Mouse (Mus musculus) midbrain, embryonic 14.5 days (tissue): ENCODE data around the gene M1ap. TPM values are rescaled to one million over a fixed set of nuclear protein-coding genes. Genes with fewer than 3 reads are reported as not detected.
A peak's percentile ranks its signal among the peaks of the same experiment; 100 is the strongest.

Source experiments
- ATAC-seq: fragments of 200-750 bp; cut with Nextera tagmentation; 2 replicates; pipeline ENCODE4 v1.8.0; 2017; ENCODE audit warnings: moderate number of reproducible peaks, moderate library complexity; ENCODE audit not compliant: low FRiP score, low TSS enrichment
- DNase-seq: peaks from one replicate; pipeline ENCODE4 v3.0.0-alpha.2; 2015
- H3K27ac ChIP-seq: fragments of 300-500 bp; sonication (generic); replicated peaks from 2 replicates; pipeline ENCODE4 v1.5.1; 2014; ENCODE audit warnings: mild to moderate bottlenecking, low read depth, low read length, moderate library complexity
- H3K27me3 ChIP-seq: fragments of 300-500 bp; sonication (generic); 2 replicates; pipeline ENCODE4 v1.6.1; 2014; ENCODE audit warnings: low read length, control low read depth, mixed read lengths; ENCODE audit not compliant: control insufficient read depth, insufficient read depth
- H3K36me3 ChIP-seq: fragments of 300-500 bp; sonication (generic); 2 replicates; pipeline ENCODE4 v1.6.1; 2014; ENCODE audit warnings: low read length, control low read depth; ENCODE audit not compliant: control insufficient read depth, insufficient read depth
- H3K4me1 ChIP-seq: fragments of 300-500 bp; sonication (generic); 2 replicates; pipeline ENCODE4 v1.6.1; 2014; ENCODE audit warnings: mild to moderate bottlenecking, antibody characterized with exemption, low read length, control low read depth; ENCODE audit not compliant: control insufficient read depth, insufficient read depth
- H3K4me2 ChIP-seq: fragments of 300-500 bp; sonication (generic); 2 replicates; pipeline ENCODE4 v1.6.1; 2014; ENCODE audit warnings: mild to moderate bottlenecking, low read length, moderate library complexity
- H3K4me3 ChIP-seq: fragments of 300-500 bp; sonication (generic); replicated peaks from 2 replicates; pipeline ENCODE4 v1.5.1; 2014; ENCODE audit warnings: low read depth, low read length
- H3K9ac ChIP-seq: fragments of 300-500 bp; sonication (generic); replicated peaks from 2 replicates; pipeline ENCODE4 v1.6.1; 2014; ENCODE audit warnings: mild to moderate bottlenecking, low read length, moderate library complexity
- H3K9me3 ChIP-seq: fragments of 300-500 bp; sonication (generic); 2 replicates; pipeline ENCODE4 v1.6.1; 2016; ENCODE audit warnings: low read length, control low read depth, mixed read lengths; ENCODE audit not compliant: control insufficient read depth
- WGBS: fragments of 180-500 bp; shearing (Covaris S2); extraction: QIAGEN DNeasy Blood & Tissue Kit; methylation state at CpG from one replicate; pipeline ENCODE4 v1.1.7; 2014; 5-methylcytosine and 5-hydroxymethylcytosine counted together
- polyA plus RNA-seq: library from polyadenylated mRNA; unstranded; fragments of >200 nt; fragmentation: Nextera tagmentation; extraction: Ambion mirVana; gene quantifications from 2 replicates; pipeline ENCODE4 v1.2.1, GENCODE M21; 2014

M1ap gene
- polyA plus RNA-seq, 1 experiment from 2014 or later = 0.28 TPM

- no peak overlapping the region for H3K4me3 ChIP-seq
- H3K9me3 ChIP-seq = no peaks in the 10 kb centered on the region
- ATAC-seq (no peak), DNase-seq (no peak)
- H3K4me2 ChIP-seq = no peak overlapping the region
- WGBS = 87% methylated on average over 28 of the region's 28 CpGs
- peaks cover 34% of the 10 kb centered on the region for H3K36me3 ChIP-seq
- H3K9ac ChIP-seq = no peak overlapping the region
- H3K27me3 ChIP-seq = no peaks in the 10 kb centered on the region
- no peak overlapping the region for H3K27ac ChIP-seq
- no peaks in the 10 kb centered on the region for H3K4me1 ChIP-seq
Observed at GRCm38 (mm10) chr6:82913336-82914247, 33.1 kb upstream of the M1ap start.

GRCm38 (mm10) chr6:82915889-82916288, 30.8 kb upstream of the M1ap start:
- 21% methylated on average over 3 of the region's 3 CpGs for WGBS

GRCm38 (mm10) chr6:82916459-82916858, 30.2 kb upstream of the M1ap start:
- Histone ChIP-seq H3K9me3 (no peaks in the 10 kb centered on the region), H3K4me1 (no peaks in the 10 kb centered on the region), H3K27ac (no peak overlapping the region), H3K27me3 (no peaks in the 10 kb centered on the region), H3K4me3 (no peak overlapping the region), H3K36me3 (peaks cover 42% of the 10 kb centered on the region), H3K9ac (no peak overlapping the region), H3K4me2 (no peak overlapping the region)
- 90% methylated on average over 4 of the region's 4 CpGs for WGBS
- ATAC-seq = no peak
- no peak for DNase-seq

More at GRCm38 (mm10) chr6:82915889-82916288, 30.8 kb upstream of the M1ap start:
- Histone ChIP-seq H3K4me3 (no peak overlapping the region), H3K9ac (no peak overlapping the region), H3K4me1 (no peaks in the 10 kb centered on the region), H3K4me2 (no peak overlapping the region), H3K27ac (no peak overlapping the region), H3K9me3 (no peaks in the 10 kb centered on the region), H3K36me3 (peaks cover 42% of the 10 kb centered on the region), H3K27me3 (no peaks in the 10 kb centered on the region)
- ATAC-seq (no peak), DNase-seq (peak; percentile 67)

- Histone ChIP-seq H3K27ac (no peak overlapping the region; the same call in 1 of the 2 replicates), H3K4me3 (no peak overlapping the region), H3K36me3 (peaks cover 42% of the 10 kb centered on the region), H3K9ac (no peak overlapping the region), H3K4me2 (no peak overlapping the region), H3K9me3 (no peaks in the 10 kb centered on the region), H3K27me3 (no peaks in the 10 kb centered on the region), H3K4me1 (no peaks in the 10 kb centered on the region)
- WGBS = 77% methylated on average over 26 of the region's 26 CpGs
- DNase-seq (peak; percentile 13), ATAC-seq (peak; percentile 29; the same call in 1 of the 2 replicates)
Observed at GRCm38 (mm10) chr6:82917076-82917777, 29.5 kb upstream of the M1ap start.

GRCm38 (mm10) chr6:82917778-82918129, 28.9 kb upstream of the M1ap start:
- H3K9ac ChIP-seq = no peak overlapping the region
- no peak overlapping the region for H3K4me3 ChIP-seq
- H3K36me3 ChIP-seq = peaks cover 42% of the 10 kb centered on the region
- H3K9me3 ChIP-seq = no peaks in the 10 kb centered on the region
- peak; percentile 73 for DNase-seq
- no peaks in the 10 kb centered on the region for H3K27me3 ChIP-seq
- ATAC-seq = peak; percentile 46; the same call in 1 of the 2 replicates
- H3K4me2 ChIP-seq = no peak overlapping the region
- WGBS = 19% methylated on average over 8 of the region's 8 CpGs
- H3K4me1 ChIP-seq = no peaks in the 10 kb centered on the region
- no peak overlapping the region for H3K27ac ChIP-seq

- Histone ChIP-seq H3K4me2 (no peak overlapping the region), H3K9ac (no peak overlapping the region), H3K36me3 (peaks cover 42% of the 10 kb centered on the region), H3K27me3 (no peaks in the 10 kb centered on the region), H3K4me1 (no peaks in the 10 kb centered on the region), H3K27ac (no peak overlapping the region), H3K9me3 (no peaks in the 10 kb centered on the region), H3K4me3 (no peak overlapping the region)
- DNase-seq (no peak), ATAC-seq (no peak)
- 89% methylated on average over 14 of the region's 14 CpGs for WGBS
Observed at GRCm38 (mm10) chr6:82918371-82918770, 28.3 kb upstream of the M1ap start.

- WGBS = 58% methylated on average over 8 of the region's 8 CpGs
- no peak for DNase-seq
- Histone ChIP-seq H3K4me2 (no peak overlapping the region), H3K27me3 (no peaks in the 10 kb centered on the region), H3K4me3 (no peak overlapping the region), H3K27ac (no peak overlapping the region), H3K9me3 (no peaks in the 10 kb centered on the region), H3K36me3 (peaks cover 43% of the 10 kb centered on the region), H3K9ac (no peak overlapping the region), H3K4me1 (no peaks in the 10 kb centered on the region)
- no peak for ATAC-seq
Observed at GRCm38 (mm10) chr6:82919520-82919919, 27.2 kb upstream of the M1ap start.

- WGBS = 80% methylated on average over 9 of the region's 9 CpGs
- no peak overlapping the region for H3K9ac ChIP-seq
- no peak overlapping the region for H3K4me2 ChIP-seq
- no peak overlapping the region for H3K4me3 ChIP-seq
- no peak for DNase-seq
- ATAC-seq = no peak
- no peaks in the 10 kb centered on the region for H3K9me3 ChIP-seq
- H3K27ac ChIP-seq = no peak overlapping the region
- H3K4me1 ChIP-seq = no peaks in the 10 kb centered on the region
- H3K27me3 ChIP-seq = no peaks in the 10 kb centered on the region
- H3K36me3 ChIP-seq = peaks cover 37% of the 10 kb centered on the region
Observed at GRCm38 (mm10) chr6:82921426-82922224, 25.1 kb upstream of the M1ap start.
